Mouse (Mus musculus): Measurements from ENCODE around the gene Svep1. TPM values are rescaled to one million over a fixed set of nuclear protein-coding genes. Genes with fewer than 3 reads are reported as not detected.

Gene Svep1
- total RNA-seq, 2 experiments from 2014 or later = 9.7 TPM

GRCm38 (mm10) chr4:58169918-58170317 lies 36.7 kb downstream of the Svep1 start:
- no peak for DNase-seq

GRCm38 (mm10) chr4:58168366-58168765 lies 38.3 kb downstream of the Svep1 start:
- no peak for DNase-seq

- no peak for DNase-seq
Observed at GRCm38 (mm10) chr4:58165711-58166110, 40.9 kb downstream of the Svep1 start.

- DNase-seq = no peak
Observed at GRCm38 (mm10) chr4:58161901-58162300, 44.8 kb downstream of the Svep1 start.

GRCm38 (mm10) chr4:58159564-58159963 lies 47.1 kb downstream of the Svep1 start:
- DNase-seq = no peak

- DNase-seq = no peak
Observed at GRCm38 (mm10) chr4:58150301-58150700, 56.4 kb downstream of the Svep1 start.

GRCm38 (mm10) chr4:58149186-58149585 lies 57.5 kb downstream of the Svep1 start:
- DNase-seq = no peak

GRCm38 (mm10) chr4:58148547-58148946 lies 58.1 kb downstream of the Svep1 start:
- no peak for DNase-seq

- no peak for DNase-seq
Observed at GRCm38 (mm10) chr4:58146676-58147075, 60.0 kb downstream of the Svep1 start.

- DNase-seq = no peak
Observed at GRCm38 (mm10) chr4:58139764-58140556, 66.7 kb downstream of the Svep1 start.

GRCm38 (mm10) chr4:58139241-58139640 lies 67.4 kb downstream of the Svep1 start:
- no peak for DNase-seq

GRCm38 (mm10) chr4:58133610-58134309 lies 72.9 kb downstream of the Svep1 start:
- DNase-seq = no peak

- DNase-seq = no peak
Observed at GRCm38 (mm10) chr4:58129844-58130243, 76.8 kb downstream of the Svep1 start.

GRCm38 (mm10) chr4:58127024-58127423 lies 79.6 kb downstream of the Svep1 start:
- no peak for DNase-seq

- DNase-seq = no peak
Observed at GRCm38 (mm10) chr4:58115452-58115851, 91.2 kb downstream of the Svep1 start.

- no peak for DNase-seq
Observed at GRCm38 (mm10) chr4:58111008-58111407, 95.7 kb downstream of the Svep1 start.

GRCm38 (mm10) chr4:58109793-58110192 lies 96.9 kb downstream of the Svep1 start:
- DNase-seq = no peak

GRCm38 (mm10) chr4:58108364-58108763 lies 98.3 kb downstream of the Svep1 start:
- DNase-seq = no peak

- DNase-seq = no peak
Observed at GRCm38 (mm10) chr4:58097732-58098131, 108.9 kb downstream of the Svep1 start.

GRCm38 (mm10) chr4:58086738-58087137 lies 119.9 kb downstream of the Svep1 start:
- DNase-seq = no peak

- DNase-seq = no peak
Observed at GRCm38 (mm10) chr4:58086151-58086550, 120.5 kb downstream of the Svep1 start.

GRCm38 (mm10) chr4:58085340-58085739 lies 121.3 kb downstream of the Svep1 start:
- DNase-seq = no peak

- DNase-seq = no peak
Observed at GRCm38 (mm10) chr4:58084155-58084554, 122.5 kb downstream of the Svep1 start.

- DNase-seq = peak; percentile 81
Observed at GRCm38 (mm10) chr4:58082588-58082987, 124.1 kb downstream of the Svep1 start.
